Mouse (Mus musculus): ENCODE data around the gene Bcl2a1b. TPM values are rescaled to one million over a fixed set of nuclear protein-coding genes. Genes with fewer than 3 reads are reported as not detected.
"Not testable (repeated sequence)": the region's sequence is repeated elsewhere in the genome, so short reads cannot be mapped to it uniquely, and the experiment has no call there.

The Bcl2a1b gene
- 0.47 and 1.3 TPM in 2 replicates for polyA plus RNA-seq (2015; fragmentation: Nextera tagmentation; extraction: Ambion mirVana)

DNA sequence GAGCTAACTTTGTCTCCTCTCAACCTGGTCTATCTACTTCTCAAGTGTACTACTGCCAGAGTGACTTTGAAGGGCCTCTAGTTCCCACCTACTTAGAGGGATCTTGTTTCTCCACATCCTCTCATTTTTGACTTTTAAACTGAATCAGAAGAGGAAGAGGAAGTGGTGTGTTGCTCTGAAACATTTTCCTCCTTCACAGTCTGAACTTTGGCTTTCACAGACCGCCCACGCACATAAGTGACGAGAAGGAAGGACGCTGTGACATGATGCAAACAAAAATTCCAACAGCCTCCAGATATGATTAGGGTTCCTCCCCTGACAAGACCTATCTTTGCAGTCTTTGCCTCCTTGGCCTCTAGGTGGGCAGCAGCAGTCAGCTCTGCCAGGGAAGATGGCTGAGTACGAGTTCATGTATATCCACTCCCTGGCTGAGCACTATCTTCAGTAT lies at the start of gene Bcl2a1b, which contains the start of gene Gm29094:
Gene Bcl2a1b (plus strand): TSS at position 241 of the 448 bp plus-strand sequence.
Gene Gm29094 (plus strand): TSS at position 411 of the 448 bp plus-strand sequence.
- not testable (repeated sequence) for ATAC-seq (replicated peaks); H3K9ac ChIP-seq (replicated peaks); H3K4me1 ChIP-seq; H3K27ac ChIP-seq (replicated peaks); H3K36me3 ChIP-seq; H3K4me3 ChIP-seq; H3K4me2 ChIP-seq (replicated peaks); H3K9me3 ChIP-seq; H3K27me3 ChIP-seq
- 92% methylated on average over 5 of the region's 5 CpGs for WGBS

DNA sequence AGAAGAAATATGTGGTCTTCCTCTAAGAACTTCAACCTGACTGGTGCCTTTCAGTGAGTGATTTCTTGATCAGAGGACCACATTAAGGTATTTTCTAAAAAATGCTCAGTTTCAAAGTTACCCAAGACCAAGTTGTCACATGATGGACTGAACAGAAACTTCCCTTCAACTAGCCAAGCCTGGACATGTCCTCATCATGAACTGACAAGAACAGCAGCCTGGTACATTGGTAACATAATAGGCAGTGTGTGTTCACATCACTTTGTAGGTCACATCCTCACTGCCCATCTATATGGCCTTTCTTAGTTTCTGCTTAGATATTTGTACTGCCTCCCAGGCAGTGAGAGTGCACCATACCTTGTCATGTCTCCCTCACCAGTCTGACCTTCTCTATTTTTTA lies 26.5 kb upstream of the Bcl2a1b start:
- H3K9ac ChIP-seq (replicated peaks); H3K4me2 ChIP-seq (replicated peaks); H3K27me3 ChIP-seq; ATAC-seq (replicated peaks); H3K27ac ChIP-seq (replicated peaks); H3K4me1 ChIP-seq; H3K36me3 ChIP-seq; H3K4me3 ChIP-seq; H3K9me3 ChIP-seq: not testable (repeated sequence)

DNA sequence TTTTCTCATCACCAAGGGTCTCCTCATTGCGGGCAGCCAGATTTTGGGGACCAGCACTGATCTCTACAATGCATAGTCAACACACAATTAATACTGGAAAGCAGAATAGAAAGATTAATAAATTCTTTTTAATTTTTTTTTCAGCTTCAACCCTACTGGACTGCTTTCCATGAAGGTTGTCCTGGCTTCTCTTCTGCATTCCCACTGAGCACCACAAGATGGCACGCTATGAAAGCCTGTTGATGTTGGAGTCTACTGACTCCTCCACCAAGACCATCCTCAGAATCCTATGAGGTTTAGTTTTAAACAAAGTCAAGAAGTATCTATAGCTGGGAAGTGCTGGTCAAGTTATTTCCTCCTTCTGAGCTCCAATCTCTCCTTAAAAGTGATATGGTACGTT lies 20.2 kb upstream of the Bcl2a1b start:
- H3K36me3 ChIP-seq; H3K9me3 ChIP-seq; H3K27ac ChIP-seq (replicated peaks); H3K4me1 ChIP-seq; ATAC-seq (replicated peaks); H3K4me2 ChIP-seq (replicated peaks); H3K27me3 ChIP-seq; H3K4me3 ChIP-seq; H3K9ac ChIP-seq (replicated peaks): not testable (repeated sequence)
- 43% methylated on average over 2 of the region's 3 CpGs for WGBS

DNA sequence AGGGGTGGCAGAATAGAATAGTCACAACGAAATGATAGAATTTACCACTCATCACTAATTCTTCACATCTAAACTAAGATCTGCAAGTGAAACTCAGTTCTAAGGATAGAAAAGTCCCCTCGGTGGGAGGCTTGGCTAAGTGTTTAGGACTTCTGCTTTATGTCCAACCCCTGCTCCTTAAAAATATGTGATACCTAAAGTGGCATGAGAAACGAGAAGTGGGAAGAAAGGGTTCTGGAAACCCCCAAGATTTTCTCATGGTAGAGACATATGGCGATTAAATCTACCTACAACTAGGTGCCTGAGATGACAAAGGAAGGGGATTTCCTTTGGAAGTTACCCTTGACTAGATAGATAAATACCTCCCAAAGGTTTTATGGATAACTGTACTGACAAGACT lies 19.5 kb upstream of the Bcl2a1b start:
- not testable (repeated sequence) for H3K36me3 ChIP-seq; H3K4me2 ChIP-seq (replicated peaks); H3K4me3 ChIP-seq; H3K27me3 ChIP-seq; H3K27ac ChIP-seq (replicated peaks); H3K4me1 ChIP-seq; ATAC-seq (replicated peaks); H3K9ac ChIP-seq (replicated peaks); H3K9me3 ChIP-seq
- WGBS = 78% methylated on average over 4 of the region's 4 CpGs

DNA sequence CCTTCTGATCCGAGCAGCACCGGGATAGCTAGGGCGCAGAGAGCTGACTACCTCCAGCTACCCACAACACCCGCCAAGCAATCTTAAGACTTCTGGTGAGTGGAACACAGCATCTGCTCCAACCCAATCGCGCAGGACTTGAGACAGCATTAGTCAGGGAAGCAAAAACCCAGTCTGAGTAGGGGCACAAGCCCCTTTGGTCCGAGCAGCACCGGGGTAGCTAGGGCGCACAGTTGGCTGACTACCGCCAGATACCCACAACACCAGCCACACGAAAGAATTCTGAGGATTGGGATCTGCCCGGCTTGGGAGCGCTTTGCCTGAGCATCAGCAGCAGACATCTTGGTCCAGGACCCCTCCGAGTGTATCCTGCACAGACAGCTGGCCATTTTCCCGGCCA lies 12.0 kb upstream of the Bcl2a1b start:
- 80% methylated on average over 15 of the region's 15 CpGs for WGBS

DNA sequence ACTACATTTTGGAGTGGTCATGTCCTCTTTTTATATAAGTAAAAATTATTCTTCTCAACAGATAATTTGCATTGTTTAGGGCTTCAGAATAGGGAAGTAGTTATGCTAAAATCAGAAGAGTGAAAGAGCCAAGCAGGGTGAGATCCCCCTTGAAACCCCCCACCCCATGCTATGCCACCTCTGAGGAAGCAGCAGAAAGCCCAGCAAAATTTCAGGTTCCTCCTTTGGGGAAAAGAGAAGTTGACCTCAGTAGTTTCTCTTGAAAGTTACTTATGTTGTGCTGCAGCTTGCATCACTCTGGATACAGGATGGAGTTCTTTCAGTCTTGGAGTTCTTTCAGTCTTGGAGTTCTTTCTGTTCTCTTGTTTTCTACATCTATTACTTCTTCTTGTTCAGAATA lies 3.5 kb upstream of the Bcl2a1b start:
- not testable (repeated sequence) for H3K9ac ChIP-seq (replicated peaks); ATAC-seq (replicated peaks)

More for the DNA sequence above, 12.0 kb upstream of the Bcl2a1b start:
- H3K4me2 ChIP-seq (replicated peaks); H3K4me1 ChIP-seq; H3K36me3 ChIP-seq; H3K27ac ChIP-seq (replicated peaks); H3K4me3 ChIP-seq; ATAC-seq (replicated peaks); H3K9ac ChIP-seq (replicated peaks); H3K9me3 ChIP-seq; H3K27me3 ChIP-seq: not testable (repeated sequence)

DNA sequence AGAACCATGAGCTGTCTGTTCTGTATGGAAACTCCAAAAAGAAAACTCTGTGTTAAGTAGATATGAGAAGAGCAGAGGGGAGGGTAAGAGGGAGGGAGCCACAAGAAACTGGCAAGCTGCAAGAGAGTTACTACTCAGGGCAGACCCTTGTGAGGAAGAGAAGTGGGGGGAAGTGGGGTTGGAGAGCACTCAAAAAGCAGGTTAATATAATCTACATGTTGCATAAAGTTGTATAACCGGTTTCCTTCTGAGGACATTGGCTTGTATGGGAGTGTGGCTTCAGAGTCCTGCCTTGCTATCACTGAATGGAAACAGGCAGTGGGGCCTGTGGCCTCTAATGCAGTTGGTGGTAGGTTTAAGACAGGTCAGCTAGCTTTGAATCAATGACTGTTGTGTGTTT lies 1.5 kb upstream of the Bcl2a1b start:
- H3K27ac ChIP-seq (replicated peaks); ATAC-seq (replicated peaks); H3K4me2 ChIP-seq (replicated peaks); H3K27me3 ChIP-seq; H3K4me1 ChIP-seq; H3K9me3 ChIP-seq; H3K4me3 ChIP-seq; H3K36me3 ChIP-seq; H3K9ac ChIP-seq (replicated peaks): not testable (repeated sequence)
- 75% methylated on average over 1 of the region's 1 CpGs for WGBS

More for the DNA sequence above, 3.5 kb upstream of the Bcl2a1b start:
- not testable (repeated sequence) for H3K4me1 ChIP-seq; H3K4me3 ChIP-seq; H3K27me3 ChIP-seq; H3K4me2 ChIP-seq (replicated peaks); H3K36me3 ChIP-seq; H3K27ac ChIP-seq (replicated peaks); H3K9me3 ChIP-seq

DNA sequence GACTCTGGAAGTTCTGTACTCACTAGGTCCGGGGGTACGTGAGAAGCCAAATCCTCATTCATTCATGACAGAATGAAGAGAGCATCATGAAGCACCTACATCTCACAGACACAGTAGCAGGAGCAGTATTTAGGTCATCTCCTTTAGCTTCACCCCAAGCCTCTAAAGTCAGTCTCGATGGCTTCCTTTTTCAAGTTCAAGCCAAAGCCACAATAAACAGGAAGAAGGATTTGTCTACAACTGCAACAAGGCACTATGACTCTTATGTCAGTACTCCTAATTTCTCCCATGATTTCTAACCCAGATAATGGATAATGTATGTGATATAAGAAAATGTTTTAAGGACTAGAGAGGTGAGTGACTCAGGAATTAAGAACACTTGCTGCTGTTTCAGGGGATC lies 660 bp upstream of the Bcl2a1b start:
- not testable (repeated sequence) for H3K4me2 ChIP-seq (replicated peaks); H3K4me1 ChIP-seq; H3K9ac ChIP-seq (replicated peaks); H3K27me3 ChIP-seq; ATAC-seq (replicated peaks); H3K27ac ChIP-seq (replicated peaks); H3K9me3 ChIP-seq; H3K36me3 ChIP-seq; H3K4me3 ChIP-seq
- 91% methylated on average over 3 of the region's 3 CpGs for WGBS

DNA sequence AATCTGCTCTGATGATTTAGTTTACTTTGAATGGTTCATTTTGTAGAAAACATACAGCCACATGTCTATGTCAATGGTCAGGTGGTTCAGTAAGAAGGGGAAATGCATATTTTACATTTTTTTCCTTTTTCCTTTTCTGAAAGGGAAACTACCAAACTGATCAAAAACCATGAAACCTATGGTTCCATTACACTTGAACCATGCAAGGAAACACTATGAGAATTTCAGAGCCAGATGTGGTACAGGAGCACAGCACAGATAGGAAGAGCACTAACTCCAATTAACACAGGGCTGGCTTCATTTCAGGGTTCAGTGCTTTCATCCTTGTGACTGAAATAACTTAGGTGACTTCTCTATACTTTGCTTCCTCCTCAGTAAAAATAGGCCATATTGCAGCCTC lies 3.2 kb downstream of the Bcl2a1b start:
- not testable (repeated sequence) for H3K9ac ChIP-seq (replicated peaks); H3K4me3 ChIP-seq; H3K27me3 ChIP-seq; H3K9me3 ChIP-seq; H3K4me2 ChIP-seq (replicated peaks); H3K36me3 ChIP-seq; ATAC-seq (replicated peaks); H3K4me1 ChIP-seq; H3K27ac ChIP-seq (replicated peaks)

DNA sequence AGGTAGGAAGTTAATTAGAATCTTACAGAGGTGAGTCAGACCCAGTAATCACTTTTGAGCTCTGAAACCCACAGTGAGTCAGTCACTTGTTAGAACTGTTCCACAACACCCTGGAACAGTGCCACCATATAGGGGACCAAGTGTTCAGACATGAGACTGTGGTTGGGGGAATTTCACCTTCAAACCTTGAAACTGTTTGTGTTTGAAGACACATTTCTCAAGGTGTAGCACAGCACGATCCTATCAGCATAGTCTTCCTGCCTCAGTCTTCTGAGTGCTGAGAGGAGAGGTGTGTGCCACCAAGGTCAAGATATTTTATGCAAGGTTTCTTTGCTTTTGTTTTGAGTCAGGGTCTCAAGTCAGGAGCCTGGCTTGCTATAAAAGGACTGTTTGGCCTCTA lies 9.9 kb downstream of the Bcl2a1b start:
- not testable (repeated sequence) for H3K9ac ChIP-seq (replicated peaks); H3K4me2 ChIP-seq (replicated peaks); H3K4me1 ChIP-seq; H3K27me3 ChIP-seq; H3K4me3 ChIP-seq; H3K27ac ChIP-seq (replicated peaks); ATAC-seq (replicated peaks); H3K36me3 ChIP-seq; H3K9me3 ChIP-seq
- WGBS = 79% methylated on average over 1 of the region's 1 CpGs

DNA sequence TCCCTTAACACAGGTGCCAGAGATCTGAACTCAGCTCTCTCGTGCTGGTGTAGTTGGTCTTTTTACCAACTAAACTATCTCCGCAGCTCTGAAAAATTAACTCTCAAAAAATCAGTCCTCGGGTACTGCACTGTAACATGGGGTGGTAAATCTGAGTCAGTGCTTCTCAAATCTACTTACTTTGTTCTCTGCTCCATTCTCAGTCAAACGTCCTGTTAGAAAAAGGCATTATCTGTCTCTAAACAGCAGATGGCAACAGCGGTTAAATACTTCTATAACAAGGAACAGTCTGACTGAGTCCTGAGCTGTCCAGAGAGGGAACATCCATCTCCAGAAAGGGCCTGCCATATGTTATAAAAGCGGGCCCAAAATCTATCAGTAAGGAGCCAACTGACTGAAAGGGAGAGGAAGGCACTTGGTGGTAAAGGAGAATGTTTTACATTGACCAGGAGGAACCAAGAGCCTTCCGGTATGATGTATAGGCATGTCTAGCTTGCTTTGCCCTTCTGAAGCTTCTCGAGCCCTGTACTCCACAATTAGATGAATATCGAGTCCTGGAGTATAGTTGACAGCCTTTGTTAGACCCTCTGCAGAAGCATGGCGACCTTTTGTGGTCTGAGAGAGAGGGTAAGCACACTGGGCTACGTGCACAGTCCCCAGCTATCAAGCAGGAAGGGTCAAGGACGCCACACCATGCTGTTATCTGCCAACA lies 11.5 kb downstream of the Bcl2a1b start, which contains the start of gene Mthfs:
Gene Mthfs (plus strand): TSS at position 324 of the 712 bp plus-strand sequence.
- peak within 1 kb of the TSS; percentile 82 for H3K27ac ChIP-seq (replicated peaks)
- peak within 1 kb of the TSS; percentile 43 for H3K4me2 ChIP-seq (replicated peaks)
- 26% methylated on average over 9 of the region's 12 CpGs for WGBS
- not testable (repeated sequence) for H3K4me1 ChIP-seq, H3K36me3 ChIP-seq, H3K27me3 ChIP-seq, H3K9me3 ChIP-seq
- H3K4me3 ChIP-seq = peak within 1 kb of the TSS; percentile 33
- H3K9ac ChIP-seq (replicated peaks) = peak within 1 kb of the TSS; percentile 35; the same call in 1 of the 2 replicates
- ATAC-seq (replicated peaks) = peak; percentile 78

DNA sequence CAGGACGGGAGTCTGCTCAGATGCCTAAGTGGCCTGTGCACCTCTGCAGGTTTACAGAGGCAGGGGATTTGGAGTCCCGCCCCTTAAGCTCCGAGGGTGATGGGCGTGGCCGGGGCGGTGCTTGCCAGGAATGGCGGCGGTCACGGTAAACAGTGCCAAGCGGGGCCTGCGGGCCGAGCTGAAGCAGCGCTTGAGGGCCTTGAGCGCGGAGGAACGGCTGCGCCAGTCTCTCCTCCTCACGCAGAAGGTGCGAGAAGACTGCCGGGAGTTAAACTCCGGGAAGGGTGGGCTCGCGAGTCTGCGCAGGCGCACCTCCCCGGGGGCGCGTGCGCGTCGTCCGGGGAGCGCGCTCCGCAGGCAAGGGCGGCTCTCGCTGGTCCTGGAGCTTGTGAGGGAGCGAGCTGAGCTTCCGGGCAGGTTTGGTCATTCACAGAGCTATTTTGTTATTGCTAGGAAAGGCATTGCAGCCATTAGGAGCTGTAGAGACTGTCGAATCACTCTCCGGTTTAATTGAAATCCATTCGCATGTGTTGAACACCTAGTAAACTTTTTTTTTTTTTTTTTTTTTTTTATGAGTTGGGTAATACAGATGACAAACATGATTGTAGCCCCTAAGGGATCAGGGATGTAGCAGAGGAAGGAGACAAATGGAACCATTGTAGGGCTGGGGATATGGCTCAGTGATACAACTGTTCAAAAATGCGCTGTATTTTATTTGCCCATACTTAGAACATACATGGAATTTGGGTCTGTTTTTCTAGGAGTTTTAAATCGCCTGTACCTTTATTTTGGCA lies 12.3 kb downstream of the Bcl2a1b start:
- H3K9ac ChIP-seq (replicated peaks); H3K9me3 ChIP-seq; H3K27me3 ChIP-seq; H3K4me1 ChIP-seq; H3K36me3 ChIP-seq: not testable (repeated sequence)
- ATAC-seq (replicated peaks) = peak; percentile 96
- 5% methylated on average over 16 of the region's 44 CpGs for WGBS
- H3K4me2 ChIP-seq (replicated peaks) = peak overlapping the region; percentile 34
- peak overlapping the region; percentile 32 for H3K4me3 ChIP-seq
- H3K27ac ChIP-seq (replicated peaks) = peak overlapping the region; percentile 72

Data from forebrain, embryonic 15.5 days (tissue).